Mouse (Mus musculus) E14TG2a.4 (cell line): Measurements from ENCODE around the gene Frmd5.
"Not testable (repeated sequence)": the region's sequence is repeated elsewhere in the genome, so short reads cannot be mapped to it uniquely, and the experiment has no call there.

Experiments
- CTCF ChIP-seq: conservative IDR thresholded peaks from 2 replicates; pipeline ENCODE4 v1.5.1; 2014; ENCODE audit warnings: low read length
- NANOG ChIP-seq: IDR thresholded peaks from 2 replicates; pipeline ENCODE4 v1.6.1; 2014; ENCODE audit warnings: borderline replicate concordance, low read length, mixed read lengths

GRCm38 (mm10) chr2:121810876-121811275 lies 4.0 kb upstream of the Frmd5 start:
- not testable (repeated sequence) for TF ChIP-seq CTCF, NANOG
